Mouse (Mus musculus): Measurements from ENCODE around the gene St6galnac5.

The St6galnac5 gene

DNA sequence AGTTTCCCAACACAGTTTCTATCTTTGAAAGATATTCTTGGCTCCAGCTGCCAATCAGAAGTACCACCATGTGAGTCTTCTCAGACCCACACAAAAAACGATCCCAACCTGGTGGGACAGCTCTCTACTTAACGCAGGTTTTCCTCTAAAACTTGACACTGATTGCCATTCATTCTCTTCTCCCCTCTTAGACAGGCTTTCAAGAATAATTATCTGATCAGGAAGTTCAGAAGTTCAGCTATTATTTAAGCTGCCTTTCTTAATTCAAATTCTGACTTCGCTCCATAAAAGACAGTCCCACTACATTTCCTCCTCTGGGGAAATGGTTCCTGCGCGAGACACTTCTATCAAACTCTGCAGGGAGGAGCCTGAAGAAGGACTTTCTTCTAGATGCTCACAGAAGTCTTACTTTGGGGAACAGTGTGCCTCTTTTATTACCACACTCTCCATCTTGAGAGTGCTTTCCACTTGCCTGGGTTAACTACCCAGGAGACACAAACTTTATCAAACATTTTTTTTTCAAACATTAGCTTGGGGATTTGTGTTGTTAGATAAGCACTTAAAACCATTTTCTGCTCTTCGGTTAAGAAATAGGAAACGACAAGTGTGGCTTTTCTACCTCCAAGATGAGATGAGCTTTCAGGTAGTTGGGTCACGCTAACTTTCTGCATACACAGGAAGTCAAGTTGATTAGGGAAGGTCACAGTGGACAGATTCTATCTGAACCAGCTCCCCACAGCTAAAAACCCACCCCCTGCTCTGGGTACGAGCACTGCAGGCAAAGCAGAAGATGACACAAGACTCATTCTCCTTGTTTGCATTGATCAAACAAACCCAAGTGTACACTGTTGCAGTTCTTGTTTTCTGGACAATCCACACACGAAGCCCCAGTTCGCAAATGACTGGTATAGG lies 30.2 kb downstream of the St6galnac5 start:
- ATAC-seq (ENCODE audit: insufficient number of reproducible peaks, low FRiP score, low TSS enrichment) = no peak

DNA sequence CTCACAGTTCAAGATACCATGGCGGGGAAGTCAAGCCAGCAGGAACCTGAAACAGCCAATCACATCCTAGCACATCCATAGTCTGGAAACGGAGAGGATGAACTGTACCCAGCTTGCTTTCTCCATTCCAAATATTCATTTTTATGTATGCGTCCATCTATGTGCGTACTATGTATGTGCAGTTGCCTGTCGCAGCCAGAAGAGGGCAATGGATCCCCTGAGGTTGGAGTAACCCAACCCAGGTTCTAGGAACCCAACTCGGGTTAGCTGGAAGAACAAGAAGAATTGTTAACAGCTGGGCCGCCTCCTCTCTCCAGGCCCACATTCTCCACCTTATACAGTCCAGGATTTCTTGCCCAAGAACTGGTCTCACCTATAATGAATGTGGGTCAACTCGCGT lies 31.1 kb downstream of the St6galnac5 start:
- ATAC-seq (ENCODE audit: insufficient number of reproducible peaks, low FRiP score, low TSS enrichment) = no peak

DNA sequence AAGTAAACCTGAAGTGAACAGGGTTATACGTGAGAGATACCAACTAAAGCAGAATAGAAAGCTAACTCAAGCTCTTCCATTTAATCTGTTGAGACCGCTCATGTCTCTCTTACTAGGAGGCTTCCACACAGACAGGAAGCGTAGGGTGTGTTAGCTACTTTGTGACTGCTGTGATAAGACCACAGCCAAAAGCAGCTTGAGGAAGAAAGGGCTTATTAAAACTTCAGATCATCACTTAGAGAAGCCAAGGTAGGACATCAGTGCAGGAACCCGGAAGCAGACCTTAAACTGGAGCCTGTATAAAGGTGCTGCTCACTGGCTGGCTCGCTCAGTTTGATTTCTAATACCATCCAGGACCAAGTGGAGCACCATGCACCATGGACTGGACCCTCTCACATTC lies 31.7 kb downstream of the St6galnac5 start:
- ATAC-seq (ENCODE audit: insufficient number of reproducible peaks, low FRiP score, low TSS enrichment) = no peak

DNA sequence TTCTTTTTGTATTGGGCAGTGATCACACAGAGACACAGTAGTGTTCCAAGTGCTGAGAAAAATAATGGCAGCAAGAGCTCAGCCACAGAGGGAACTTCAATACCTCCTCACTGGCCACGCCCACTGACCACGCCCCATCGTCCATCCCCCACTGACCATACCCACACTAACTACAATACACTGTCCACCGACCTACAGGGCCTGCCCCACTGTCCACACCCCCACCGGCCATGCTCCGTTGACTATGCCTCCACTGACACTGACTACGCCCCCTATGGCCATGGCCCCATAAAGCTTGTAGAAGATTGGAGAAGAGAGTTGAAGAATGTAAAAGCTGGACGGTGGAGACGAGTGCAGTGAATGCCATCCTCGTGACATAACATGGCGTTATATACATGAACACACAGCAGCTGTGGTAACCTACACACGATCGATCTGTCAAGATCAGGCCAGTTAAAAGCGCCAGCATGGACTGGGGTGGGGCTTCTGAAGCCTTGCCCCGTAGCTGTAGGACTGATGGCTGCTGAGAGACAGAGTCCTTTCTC lies 32.7 kb downstream of the St6galnac5 start:
- no peak for ATAC-seq (ENCODE audit: insufficient number of reproducible peaks, low FRiP score, low TSS enrichment)

DNA sequence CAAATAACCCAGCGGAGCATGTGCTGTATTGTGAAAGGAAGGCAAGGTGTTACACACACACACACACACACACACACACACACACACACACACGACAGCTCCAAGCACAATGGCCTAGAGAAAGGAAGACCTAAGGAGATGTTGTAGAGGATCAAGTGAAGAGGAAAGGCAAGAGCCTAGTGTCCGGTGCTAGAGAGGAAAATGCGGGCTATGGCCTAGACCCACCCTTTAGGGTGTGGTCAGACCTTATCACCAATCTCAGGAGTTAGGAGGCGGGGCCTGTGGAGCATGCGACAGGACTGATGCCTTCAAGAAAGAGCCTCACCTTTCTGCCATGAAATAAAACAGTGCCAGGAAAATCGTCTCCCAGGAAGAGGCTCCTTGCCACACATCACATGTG lies 33.5 kb downstream of the St6galnac5 start:
- no peak for ATAC-seq (ENCODE audit: insufficient number of reproducible peaks, low FRiP score, low TSS enrichment)

DNA sequence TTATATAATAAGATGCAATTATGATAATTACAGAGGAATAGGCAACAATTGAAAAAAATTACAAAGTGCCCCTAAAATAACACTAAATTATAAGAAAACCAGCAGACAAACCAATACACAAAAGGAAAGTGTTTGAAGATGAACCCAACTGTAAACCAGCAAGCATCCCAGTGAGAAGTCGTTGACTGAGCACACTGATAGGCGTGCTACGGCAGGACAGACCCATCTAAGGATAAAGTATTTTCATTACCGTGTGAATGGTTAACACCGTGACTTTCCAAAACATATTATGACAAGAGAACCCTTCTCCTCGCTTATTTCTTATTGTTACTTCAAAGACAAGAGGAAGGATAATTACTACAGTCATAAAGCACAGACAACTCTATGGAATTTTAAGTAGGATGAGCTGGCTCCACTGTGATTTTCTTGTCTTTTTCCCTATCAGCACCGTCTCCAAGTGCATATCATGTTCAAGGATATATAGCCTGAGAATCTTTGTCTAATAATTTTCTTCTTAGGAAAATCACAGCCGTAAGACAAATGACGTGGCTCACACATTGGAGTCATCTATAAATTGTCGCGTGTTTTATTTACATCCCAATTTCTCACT lies 34.9 kb downstream of the St6galnac5 start:
- ATAC-seq (ENCODE audit: insufficient number of reproducible peaks, low FRiP score, low TSS enrichment) = no peak

DNA sequence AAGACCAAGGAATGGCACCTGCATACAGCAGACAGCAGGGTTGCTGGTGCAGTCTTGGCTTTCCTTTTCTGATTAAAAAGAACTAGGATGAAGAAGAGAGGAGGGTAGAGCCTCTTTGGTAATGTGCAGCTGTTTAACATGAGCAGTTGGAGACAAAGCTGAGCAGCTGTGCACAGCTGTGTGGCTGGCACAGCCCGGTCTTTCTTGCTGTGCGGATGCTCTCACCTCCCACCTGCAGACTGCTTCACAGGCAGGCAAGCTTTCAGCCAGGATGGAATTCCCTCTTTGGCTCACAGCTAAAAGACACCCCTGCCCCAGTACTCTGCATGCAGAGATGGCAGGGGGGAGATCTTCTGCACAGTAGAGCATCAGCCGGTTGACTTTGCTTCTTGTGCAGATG lies 37.3 kb downstream of the St6galnac5 start:
- ATAC-seq (ENCODE audit: insufficient number of reproducible peaks, low FRiP score, low TSS enrichment) = no peak

DNA sequence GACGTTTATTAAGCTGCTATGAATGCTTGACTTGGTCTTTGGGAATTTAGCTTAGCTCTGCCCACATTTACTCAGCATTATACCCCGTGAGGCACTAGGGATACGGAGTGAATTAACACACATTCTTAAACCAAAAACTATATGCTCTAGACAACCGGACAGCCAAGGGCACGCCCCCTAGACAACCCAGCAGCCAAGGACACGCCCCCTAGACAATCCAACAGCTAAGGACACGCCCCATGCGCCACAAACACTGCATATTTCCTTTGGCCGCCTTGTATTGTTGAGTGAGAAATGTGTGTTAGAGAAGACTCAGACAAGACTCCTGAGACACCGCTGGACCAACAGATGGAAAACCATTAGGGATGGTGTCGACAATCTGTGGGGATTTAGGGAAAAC lies 39.1 kb downstream of the St6galnac5 start:
- no peak for ATAC-seq (ENCODE audit: insufficient number of reproducible peaks, low FRiP score, low TSS enrichment)

DNA sequence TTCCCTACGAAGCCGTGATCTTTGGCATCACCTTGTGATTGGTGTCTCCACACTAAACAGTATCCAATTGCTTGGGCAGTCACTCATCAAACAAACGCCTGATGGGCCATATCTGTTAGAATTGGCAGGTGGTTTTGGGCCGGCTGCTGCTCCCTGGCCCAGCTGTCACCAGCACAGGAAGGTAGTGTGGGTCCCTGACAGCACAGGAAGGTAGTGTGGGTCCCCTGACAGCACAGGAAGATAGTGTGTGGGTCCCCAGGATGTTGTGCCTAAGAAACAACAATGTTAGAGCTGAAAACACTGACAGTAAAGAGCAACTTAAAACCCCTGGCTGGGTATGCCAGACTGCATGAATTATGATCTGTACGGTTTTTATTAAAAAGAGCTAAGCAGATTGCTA lies 40.4 kb downstream of the St6galnac5 start:
- ATAC-seq (ENCODE audit: insufficient number of reproducible peaks, low FRiP score, low TSS enrichment) = no peak

DNA sequence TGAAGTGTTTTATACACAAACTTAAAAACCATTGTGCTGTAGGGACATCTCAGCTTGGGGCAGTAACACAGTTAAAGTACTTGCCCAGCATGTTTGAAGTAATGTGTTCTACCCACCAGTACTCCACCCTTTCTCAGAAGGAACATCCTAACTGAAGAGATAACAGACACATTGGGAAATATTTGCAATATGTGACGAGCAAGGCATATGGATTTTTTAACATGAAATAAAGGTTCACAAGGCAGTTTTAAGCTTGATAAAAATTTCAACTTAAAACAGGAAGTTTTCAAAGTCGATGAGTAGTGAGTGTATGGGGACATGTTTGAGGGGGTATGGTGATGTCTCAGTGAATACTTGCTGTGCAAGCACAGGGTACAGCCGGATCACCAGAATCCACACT lies 45.7 kb downstream of the St6galnac5 start:
- no peak for ATAC-seq (ENCODE audit: insufficient number of reproducible peaks, low FRiP score, low TSS enrichment)

DNA sequence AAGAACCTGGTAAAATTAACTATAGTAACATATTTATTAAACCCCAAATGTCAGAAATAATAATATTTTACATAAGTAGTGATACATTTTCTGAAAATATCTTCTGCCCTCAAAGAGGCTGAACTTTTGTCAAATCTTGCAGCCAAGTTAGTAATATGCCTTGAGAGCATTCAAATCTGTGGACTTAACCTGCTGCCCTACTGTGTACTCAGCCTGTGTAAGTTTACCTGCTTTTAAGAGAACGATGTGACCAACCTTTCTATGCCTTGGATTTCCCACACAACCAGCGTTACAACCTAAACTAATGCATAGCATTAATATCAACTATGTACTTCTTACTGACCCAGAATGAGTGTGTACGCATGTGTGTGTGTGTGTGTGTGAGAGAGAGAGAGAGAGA lies 48.3 kb downstream of the St6galnac5 start:
- no peak for ATAC-seq (ENCODE audit: insufficient number of reproducible peaks, low FRiP score, low TSS enrichment)

DNA sequence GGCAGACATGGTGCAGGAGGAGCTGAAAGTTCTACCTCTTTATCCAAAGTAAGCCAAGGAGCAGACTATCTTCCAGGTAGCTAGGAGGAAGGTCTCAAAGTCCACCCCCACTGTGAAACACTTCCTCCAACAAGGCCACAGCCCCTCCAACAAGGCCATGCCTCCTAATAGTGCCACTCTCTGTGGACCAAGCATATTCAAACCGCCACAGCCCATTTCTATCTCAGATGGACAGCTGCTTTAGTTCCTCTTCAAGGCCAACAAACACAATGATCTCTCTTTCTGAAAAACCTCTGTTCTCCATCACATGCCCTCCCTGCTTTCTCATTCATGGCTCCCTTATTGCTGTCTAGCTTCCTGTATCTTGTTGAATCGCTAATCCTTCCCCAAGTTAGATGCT lies 49.5 kb downstream of the St6galnac5 start:
- no peak for ATAC-seq (ENCODE audit: insufficient number of reproducible peaks, low FRiP score, low TSS enrichment)

DNA sequence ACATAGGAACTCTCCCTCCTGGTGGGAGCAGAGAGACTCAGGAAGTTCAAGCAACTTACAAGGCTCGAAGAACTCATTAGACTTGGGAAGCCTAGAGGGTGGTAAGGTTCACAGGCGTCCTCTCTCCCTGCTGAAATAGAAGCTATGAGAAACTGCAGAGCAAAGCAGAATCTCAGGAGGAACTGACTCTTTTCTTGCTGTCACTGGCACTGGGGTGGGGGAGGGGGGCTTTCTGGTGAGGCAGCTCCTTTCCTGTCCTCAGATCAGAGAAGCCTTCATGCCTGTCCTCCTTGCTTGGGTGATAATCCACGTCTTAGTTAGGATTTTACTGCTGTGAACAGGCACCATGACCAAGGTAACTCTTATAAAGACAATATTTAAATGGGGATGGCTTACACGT lies 50.0 kb downstream of the St6galnac5 start:
- no peak for ATAC-seq (ENCODE audit: insufficient number of reproducible peaks, low FRiP score, low TSS enrichment)

DNA sequence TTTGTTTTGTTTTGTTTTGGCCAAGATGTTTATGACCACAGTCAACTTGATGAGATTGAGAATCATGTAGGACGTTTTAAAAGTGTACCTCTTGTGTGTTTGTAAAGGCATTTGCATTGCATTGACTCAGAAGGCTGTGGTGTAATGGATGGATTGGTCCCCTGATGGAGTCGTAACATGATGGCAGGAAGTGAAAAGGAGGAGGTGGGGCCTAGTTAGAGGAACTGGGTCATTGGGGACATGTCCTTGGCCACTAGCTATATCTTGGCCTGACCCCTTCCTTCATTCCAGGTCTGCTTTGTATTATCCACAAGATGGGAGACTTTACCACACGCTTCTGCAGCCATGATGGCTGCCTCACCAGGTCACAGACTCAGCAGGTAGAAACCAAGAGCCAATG lies 50.7 kb downstream of the St6galnac5 start:
- no peak for ATAC-seq (ENCODE audit: insufficient number of reproducible peaks, low FRiP score, low TSS enrichment)

DNA sequence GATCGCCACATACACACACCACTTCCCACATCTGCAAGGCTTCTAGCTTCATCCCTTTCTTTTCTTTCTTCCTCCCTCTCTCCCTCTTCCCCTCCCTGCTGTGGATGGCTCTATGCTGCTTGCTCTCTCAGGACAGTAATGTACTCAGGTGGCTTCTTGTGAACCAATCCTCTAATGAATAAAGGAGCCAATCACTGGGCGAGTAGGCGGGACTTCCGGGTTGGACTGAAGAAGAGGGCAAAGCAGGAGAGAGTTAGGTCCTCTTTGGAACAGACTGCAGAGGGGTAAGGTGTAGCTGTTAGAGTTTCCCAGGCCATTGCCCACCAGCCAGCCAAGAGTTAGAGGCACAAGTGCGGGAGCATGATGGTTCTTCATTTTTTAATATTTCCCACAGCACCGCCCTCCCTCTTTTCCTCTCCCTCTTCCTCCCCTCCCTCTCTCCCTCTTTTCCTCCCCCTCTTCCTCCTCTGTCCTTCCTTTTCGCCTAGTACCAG lies 52.2 kb downstream of the St6galnac5 start:
- no peak for ATAC-seq (ENCODE audit: insufficient number of reproducible peaks, low FRiP score, low TSS enrichment)

DNA sequence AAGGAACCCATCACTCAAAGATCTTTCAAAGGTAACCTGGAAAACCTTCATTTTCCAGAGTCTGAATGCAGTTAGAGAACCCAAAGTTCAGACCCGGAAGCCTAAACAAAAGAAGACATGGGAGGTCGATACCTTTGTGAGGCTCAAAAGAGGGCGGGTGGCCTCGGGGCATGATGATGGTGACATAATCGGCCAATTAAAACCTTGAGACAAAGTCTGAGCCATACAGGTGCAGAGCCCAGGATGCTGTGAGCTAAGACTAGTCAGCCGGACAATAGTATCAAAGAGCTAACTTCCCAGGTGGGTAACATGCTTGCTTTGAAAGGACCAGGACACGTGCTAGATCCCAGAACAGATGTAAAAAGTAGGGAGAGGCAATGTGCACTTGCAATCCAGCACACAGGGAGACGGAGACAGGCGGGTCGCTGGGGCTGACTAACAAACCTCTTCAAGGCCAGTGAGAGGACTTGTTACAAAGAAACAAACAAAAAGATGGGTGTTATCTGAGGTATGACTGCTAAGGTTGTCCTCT lies 52.7 kb downstream of the St6galnac5 start:
- ATAC-seq (ENCODE audit: insufficient number of reproducible peaks, low FRiP score, low TSS enrichment) = no peak

DNA sequence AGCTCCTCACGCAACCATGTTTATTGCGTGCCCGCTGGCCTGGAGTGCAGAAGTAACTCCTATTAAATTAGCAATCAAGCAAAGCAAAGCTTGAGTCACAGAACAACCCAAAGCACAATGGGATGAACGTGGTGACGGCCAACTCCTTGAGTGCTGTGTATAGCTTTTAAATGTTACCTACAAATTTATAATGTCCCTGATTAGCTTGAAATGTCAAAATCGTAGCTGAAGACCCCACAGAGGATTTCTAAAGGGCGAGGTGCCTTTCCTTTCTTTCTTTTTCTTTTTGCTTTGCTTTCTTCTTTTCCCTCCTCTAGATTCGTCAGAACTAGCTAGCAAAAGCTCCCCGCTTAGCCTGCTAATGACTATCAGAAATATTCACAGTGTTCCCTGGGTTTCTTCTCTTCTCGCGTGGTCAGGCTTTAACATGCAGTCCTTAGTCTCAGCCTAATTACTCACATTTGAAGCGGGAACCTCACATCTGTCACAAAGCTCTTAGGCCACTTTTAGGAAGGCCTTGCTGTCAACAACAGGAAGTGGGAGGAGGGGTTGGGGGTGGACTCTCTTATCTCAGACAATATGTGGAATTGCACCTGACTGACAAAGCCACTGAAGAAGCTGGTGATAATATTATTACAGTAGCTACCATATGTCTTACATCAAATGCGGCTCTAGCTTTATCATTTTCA lies 53.6 kb downstream of the St6galnac5 start:
- ATAC-seq (ENCODE audit: insufficient number of reproducible peaks, low FRiP score, low TSS enrichment) = no peak

DNA sequence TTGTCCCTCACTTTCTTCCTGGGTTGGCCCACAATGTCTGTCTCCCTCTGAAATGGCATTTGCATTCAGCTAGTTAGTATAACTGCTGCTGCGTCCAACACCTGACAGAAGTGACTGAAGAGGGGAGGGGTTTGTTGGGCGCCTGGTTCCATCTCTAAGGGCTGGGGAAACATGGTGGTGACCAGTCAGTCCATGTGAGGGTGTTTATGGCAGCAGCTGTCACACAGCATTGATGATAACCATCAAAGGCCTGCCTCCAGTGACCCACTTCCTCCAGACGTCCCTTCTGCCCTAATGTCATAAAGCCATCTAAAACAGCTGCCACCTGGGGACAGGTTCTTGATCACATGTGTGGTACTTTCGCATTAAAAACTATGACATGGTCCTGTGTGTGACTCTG lies 55.9 kb downstream of the St6galnac5 start:
- ATAC-seq (ENCODE audit: insufficient number of reproducible peaks, low FRiP score, low TSS enrichment) = no peak

DNA sequence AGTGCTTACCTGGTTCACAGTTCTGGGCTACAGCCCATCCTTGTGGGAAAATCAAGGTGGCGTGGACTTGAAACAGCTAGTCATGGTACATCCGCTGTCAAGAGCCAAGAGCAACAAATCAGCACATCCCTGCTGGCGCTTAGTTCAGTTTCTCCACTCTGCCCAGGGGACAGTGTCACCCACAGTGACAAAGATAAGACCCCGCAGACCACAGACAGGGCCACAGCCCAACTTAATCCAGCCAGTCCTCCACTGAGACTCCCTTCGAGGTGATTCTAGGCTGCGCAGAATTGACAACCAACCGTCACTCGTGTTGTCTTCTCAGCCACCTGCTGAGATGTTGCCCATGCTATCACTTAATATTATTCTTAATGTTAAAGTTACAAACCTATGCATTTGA lies 56.7 kb downstream of the St6galnac5 start:
- ATAC-seq (ENCODE audit: insufficient number of reproducible peaks, low FRiP score, low TSS enrichment) = no peak

DNA sequence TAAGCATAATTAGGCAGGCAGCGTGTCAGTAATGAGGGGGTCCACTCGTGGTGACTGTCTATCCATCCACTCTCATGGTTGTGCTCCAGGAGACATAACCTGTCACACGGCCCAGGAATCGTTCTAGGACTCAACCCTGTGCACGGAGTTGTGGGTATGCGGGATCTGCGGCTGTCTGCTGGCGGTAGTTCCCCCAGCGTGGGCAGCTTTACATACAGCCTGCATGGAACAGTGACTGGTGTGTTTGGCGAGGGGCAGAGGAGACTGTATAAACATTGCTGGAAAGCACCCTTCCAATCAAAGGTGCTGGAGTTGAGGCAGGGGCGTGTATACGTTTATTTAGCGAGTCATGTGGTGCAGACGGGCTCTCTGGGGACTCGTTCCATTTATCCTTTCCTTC lies 58.5 kb downstream of the St6galnac5 start:
- ATAC-seq (ENCODE audit: insufficient number of reproducible peaks, low FRiP score, low TSS enrichment) = no peak

DNA sequence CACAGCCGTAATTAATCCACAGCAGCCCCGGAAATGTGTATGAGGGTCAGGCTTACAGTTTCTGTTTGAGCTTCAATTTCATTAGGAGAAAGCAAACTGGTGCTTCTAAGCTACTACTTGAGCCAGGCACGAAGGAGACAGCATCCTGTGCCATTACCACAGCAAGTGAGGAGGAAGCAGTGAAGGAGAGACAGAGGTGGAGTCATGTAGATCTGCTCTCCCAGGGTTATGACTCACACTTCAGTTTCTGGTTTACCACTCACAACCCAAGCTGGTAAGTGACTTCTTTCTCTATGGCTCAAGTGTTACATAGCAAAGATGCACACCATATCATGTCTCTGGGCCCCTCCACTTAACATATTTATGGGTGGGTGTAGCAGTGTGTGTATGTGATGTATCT lies 61.7 kb downstream of the St6galnac5 start:
- ATAC-seq (ENCODE audit: insufficient number of reproducible peaks, low FRiP score, low TSS enrichment) = no peak
